Mouse (Mus musculus) CD4-positive helper T cell, adult 2 months (primary cell): Measurements from ENCODE around the gene Zfp335.

ENCODE experiments used
- DNase-seq: peaks from one replicate; pipeline ENCODE4 v3.0.0-alpha.2; 2012; ENCODE audit warnings: low read depth, missing footprints, low spot score

The Zfp335 gene

DNA sequence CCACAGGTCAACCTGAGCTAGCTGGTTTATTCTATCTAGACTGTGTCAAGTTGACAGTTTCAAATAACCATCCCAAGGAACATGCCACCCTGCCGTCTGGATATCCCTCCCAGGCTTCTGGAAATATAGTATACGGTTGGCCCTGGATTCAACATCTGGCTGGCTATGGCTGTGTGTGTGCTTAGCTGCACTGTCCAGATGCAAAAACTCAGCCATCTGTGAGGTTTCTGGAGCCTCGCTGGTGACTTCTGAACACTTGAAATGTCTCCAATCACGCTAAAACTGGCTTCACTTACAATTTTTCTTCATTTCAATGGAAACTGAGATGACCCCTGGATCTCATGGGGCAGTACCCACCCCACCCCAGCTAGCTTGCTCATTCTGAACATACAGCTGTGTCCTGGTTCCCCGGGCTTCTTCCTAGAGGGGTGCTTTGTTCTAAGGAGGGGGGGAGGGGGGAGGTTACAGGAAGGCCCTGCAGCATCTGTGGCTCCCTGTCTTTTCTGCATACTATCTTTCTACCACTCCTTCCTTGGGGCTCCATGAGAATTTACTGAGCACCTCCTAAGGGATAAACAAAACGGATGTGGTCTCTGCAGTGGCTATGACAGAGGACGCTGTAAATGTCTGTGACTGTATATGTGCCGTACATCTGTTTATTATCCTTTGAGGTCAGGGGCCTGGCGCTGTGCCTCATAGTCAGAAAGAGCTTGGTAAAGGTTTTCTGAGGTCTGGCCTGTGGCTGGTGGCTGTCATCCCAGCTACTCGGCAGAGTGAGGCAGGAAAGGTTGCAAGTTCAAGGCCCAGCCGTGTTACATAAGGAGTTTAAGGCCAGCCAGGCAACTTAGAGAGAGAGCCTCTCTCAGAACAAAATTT is 19.4 kb upstream of the Zfp335 start:
- DNase-seq = no peak

DNA sequence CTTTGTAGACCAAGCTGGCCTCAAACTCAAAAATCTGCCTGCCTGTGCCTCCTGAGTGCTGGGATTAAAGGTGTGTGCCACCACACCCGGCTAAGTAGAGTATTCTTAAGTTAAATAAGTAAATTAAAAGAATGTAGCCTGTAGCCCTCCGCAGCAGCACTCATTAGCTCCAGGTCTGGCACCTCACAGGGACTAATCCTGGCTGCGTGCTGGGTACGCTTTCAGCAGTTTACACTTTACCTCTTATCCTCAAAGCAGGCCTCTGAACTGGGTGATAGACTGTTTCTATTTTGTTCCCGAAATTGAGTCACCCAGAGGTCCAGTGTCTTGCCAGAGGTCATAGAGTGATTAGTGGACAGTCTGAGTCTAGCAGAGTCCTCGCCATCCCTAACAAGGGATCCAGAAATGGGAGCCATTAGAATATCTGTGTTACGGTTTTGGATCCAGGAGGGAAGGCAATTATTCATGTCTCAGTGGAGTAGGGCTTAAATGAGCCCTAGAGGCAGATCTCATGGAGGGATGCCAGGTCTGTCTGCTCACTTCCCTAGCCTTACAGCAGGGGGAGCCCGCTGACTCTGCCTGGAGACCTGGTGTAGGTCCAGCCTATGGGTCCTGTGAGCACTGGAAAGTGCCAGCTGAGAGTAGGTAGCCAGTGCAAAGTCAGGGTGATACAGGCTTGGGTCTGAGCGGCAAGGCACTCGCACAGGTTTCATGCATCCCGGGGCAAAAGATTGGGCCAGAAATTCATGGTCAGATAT is 12.7 kb upstream of the Zfp335 start:
- DNase-seq = peak; percentile 78

DNA sequence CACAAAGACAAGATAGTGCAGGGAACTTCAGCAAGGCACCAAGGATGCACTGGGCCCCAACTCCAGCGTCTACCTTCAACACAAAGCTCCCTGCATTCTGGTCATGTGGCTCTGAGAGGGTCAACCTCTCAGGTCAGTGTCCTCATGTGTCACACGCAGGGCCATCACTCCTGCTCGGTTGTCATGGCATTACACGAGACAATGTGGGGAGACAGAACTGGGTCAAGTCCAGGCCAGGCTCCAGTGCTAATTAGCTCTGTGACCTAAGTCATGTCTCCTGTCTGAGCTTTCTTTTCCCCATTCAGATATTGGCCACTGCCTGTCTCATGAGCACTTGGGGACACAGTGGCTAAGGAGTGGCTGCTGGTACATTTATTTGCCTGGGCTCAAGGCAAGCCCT is 11.7 kb upstream of the Zfp335 start:
- DNase-seq = no peak

DNA sequence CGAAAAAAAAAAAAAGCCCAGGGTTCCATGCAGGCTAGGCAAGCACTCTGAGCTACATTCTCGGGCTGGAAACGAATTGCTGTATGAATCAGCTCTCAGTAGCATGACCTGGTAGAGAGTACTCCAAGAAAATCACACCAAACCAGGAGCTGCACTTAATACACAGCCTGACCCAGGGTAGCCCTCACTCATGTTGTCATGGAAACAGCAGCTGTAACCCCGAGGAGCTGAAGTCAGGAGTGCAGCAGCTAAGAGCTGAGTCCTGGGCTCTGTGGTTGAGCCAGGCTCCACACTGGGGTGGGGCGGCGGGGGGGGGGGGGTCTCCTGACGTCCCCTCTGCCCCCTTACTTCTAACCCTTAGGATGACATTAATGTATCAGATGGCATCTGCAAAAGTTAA is 10.4 kb upstream of the Zfp335 start:
- DNase-seq = no peak

DNA sequence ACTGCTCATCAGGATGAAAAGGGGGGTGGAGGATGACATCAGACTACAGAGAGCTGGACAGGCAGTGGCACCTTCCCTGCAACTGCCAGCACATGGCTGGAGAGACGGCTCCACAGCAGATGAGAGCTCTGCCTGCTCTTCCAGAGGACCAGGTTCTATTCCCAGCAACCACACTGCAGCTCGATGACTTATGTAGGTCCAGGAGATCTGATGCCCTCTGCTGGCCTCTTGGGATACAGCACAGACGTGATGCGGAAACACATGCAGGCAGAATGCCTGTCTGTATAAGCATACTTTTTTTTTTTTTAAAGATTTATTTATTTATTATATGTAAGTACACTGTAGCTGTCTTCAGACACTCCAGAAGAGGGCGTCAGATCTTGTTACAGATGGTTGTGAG is 6.8 kb upstream of the Zfp335 start:
- peak; percentile 70 for DNase-seq

DNA sequence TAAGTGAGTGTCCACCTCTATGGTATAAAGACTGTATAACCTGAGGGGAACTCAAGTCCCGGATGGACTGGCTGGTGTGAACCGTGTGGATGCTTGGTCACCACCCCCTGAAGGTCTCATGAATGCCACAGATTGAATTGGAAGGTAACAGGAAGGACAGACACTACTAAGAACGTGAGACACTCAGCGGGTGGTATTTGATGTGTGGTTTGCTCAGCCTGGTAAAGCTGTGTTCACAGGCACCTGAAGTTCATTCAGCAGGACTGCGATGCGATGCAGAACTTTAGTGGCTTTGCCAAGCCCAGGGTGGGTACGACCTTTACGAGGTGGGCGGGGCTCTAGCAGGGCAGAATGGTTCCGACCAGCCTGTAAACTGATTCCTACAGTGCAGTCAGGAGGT is 5.8 kb upstream of the Zfp335 start:
- no peak for DNase-seq

DNA sequence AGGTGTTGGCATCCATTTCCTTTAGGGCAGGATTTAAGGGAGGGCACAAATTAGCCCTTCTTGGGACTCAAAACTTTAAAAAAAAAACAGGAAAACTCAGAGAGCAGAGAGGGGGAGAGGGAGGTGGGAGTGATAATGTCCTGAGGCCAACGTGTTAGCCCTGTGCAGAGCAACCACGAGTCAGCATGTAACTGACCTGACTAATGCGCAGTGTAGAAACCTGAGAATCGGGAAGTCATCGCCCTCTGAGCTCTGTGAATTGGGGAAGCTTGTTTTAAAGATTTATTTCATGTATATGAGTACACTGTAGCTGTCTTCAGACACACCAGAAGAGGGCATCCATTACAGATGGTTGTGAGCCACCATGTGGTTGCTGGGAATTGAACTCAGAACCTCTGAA is 5.3 kb upstream of the Zfp335 start:
- DNase-seq = no peak

DNA sequence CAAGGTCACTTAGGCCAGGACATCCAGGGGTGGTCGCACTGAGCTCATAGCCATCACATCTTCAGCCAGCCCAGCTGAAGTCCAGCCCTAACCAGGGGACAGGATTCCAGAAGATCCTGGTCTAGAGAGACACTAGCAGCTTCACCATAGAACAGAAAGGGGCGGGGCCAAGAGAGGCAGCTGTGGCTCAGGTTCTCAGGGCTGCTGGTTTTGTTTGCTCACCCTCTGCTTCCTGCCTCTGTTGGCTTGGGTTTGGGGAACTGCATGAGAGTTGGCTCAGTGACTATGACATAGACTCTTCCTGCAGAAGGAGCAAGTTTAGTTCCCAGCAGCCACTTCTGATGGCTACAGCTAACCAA is 1.9 kb upstream of the Zfp335 start:
- DNase-seq = peak; percentile 84

DNA sequence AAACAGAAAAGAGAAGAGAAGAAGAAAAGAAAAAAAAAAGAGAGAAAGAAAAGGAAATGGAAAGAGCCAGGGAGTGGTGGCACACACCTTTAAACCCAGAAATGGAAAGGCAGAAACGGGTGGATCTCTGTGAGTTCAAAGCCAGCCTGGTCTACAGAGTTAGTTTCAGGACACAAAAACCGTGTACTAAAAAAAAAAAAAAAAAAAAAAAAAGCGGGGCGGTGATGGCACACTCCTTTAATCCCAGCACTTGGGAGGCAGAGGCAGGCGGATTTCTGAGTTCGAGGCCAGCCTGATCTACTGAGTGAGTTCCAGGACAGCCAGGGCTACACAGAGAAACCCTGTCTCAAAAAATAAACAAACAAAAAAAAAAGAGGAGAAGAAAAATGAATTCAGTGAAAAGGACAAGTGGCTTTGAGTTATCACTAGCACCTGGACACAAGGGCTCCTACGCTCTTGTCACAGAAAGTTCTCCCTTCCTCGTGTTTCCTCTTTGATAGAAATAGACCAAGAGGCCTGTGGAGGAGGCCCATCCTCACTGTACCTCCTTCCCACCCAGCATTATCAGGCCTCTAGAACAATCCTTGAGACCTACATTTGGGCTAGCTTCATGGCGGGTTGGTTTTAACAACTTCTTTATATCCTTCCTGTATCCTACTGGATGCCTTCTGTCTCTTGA is 1.3 kb upstream of the Zfp335 start:
- no peak for DNase-seq

DNA sequence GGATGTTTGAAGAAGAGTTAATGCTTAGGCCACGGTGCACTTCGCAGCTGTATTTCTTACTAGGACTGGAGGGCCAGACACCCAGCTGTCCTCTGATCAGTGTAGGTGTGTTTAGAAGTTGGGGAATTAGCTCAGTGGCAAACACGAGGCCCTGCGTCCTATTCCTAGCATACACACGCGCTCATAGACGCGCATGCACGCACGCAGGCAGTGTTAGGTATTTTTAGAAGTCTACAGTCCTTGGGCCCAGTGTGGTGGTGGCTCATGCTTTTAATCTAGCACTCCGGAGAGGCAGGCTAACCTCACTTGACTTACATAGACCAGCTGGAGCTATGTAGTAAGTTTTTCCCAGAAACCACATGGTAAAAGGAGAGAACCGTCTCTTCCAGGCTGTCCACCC is 594 bp upstream of the Zfp335 start:
- DNase-seq = peak; percentile 77

DNA sequence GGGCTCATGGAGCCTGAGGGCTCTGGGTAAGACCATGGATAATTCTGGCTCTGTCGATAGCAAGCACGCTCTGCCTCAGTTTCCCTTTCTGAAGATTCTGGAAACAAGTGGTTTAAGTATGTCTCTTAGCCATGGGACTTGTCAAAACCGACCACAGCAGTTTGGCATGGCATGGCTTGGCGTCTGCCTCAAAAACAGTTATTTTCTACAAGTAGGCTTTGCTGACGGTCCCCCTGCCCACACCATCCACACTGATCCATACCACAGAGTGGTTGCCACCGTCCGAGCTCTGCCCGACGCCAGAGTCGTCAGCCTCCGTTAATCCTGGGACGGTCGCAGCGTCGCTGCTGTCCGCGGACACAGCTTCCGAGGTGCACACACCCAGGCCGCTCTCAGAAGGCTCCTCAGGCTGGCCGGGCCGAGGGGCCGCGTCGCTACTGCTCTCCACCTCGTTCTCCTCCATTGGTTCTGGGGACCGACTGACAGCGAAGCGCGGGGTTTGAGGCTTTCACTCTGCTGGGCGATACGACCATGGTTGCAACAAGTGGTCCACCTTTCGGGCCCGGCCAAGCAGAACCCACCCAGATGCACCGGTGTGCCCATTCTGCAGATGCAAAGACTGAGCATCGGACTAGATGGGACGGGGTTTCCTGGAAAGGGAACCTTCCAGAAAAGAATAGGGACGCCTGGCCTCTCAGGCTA is 1.0 kb downstream of the Zfp335 start:
- no peak for DNase-seq

DNA sequence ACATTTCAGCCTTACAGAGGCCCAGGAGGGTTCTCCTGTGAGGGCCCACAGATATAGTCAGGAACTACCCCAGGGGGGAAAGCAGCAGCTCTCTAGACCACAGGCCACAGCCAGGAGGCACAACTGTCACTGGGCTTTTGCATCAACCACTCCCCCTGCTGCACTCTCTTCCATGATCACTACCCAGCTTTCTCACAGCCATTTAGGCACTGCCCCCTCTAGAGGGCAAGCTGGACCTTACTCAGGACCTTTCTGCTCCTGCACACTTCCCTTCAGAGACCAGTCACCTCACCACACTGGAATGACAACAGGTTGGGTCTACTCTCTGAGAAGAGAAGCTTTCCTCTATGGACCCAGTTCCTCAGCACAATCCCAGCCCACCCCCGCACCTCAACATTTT is 2.0 kb downstream of the Zfp335 start:
- DNase-seq = peak; percentile 31

DNA sequence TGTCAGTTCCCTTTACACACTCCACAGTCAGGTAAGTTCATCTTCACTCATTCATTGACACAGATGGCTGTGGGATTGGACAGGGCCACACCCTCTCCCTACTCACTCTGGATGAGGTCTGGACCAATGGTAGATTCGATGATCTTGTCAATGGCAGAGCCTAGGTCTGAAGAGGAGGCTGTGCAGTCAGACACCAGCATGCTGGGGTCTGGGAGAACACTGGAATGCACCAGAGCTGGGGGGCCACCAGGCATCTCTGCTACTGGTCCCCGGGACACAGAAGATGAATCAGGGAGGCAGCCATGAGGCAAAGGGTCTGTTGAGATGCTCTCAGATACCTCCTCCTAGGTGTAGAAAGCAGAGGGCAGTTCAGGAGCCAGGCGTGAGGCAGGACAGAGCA is 2.5 kb downstream of the Zfp335 start:
- DNase-seq = no peak

DNA sequence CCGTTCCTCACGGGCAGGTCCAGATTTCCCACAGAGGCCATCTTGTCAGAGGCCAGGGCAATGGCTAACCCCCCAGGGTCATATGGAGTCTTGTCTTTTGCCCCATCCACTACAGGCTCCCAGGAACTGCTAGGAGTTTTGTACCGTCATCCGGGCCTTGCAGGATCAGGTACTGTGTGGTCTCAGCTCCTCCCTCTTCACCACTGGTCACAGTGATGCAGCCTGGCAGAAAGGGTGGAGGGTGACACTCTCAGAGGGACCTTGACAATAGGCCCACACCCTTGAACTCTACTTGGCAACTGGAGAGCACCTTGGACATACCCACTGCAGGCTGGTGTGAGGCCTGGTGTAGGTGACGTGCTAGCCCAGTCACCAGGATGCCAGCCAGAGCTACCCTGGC is 3.5 kb downstream of the Zfp335 start:
- no peak for DNase-seq

DNA sequence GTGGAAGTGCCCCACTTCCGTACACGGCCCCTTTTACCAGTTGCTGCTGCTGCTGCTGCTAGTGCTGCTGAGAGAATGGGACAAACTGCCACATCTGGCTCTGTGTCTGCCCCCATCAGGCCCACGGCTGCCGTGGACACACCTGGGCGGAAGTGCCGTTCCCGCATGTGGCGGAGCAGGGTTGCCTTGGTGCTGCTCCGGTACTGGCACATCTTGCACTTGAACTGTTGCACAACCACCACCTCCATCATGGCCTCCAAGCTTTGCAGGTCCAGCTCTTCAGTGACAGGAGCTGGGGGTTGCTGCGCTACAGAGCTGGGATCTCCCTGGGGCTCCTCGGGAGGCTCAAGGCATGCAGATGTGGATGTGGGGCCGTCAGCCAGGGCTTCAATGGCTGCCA is 4.0 kb downstream of the Zfp335 start:
- no peak for DNase-seq

DNA sequence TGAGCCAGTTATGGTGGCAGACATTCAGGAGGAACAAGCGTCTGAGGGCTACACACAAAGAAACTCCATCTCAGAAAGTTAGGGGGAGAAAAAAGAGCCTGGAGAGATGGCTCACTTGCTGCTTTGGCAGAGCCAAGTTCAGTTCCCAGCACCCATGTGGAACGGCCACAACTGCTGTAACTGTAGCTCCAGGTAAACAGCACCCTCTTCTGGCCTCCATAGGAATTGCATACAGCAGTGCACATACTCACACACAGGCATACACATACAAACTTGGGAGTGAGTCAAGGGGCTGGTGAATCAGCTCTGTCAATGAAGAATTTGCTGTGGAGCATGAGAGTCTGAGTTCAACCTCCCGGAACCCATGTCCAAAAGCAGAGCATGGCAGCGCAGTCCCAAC is 5.5 kb downstream of the Zfp335 start:
- peak; percentile 27 for DNase-seq

DNA sequence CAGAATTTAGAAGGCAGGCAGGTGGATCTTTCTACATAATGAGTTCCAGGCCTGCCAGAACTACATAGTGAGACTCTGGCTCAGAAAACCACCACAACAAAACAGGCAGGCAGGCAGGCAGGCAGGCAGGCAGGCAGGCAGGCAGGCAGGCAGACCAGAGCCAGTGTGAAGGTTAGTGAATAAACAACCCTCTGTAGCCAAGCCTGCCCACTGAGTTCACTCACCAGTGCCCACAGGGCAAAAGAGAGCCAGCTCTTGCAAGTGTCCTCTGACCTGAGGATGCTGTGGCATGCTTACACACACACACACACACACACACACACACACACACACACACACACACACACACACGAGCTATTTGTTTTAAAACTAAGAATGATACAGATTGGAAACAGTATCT is 8.1 kb downstream of the Zfp335 start:
- DNase-seq = no peak

DNA sequence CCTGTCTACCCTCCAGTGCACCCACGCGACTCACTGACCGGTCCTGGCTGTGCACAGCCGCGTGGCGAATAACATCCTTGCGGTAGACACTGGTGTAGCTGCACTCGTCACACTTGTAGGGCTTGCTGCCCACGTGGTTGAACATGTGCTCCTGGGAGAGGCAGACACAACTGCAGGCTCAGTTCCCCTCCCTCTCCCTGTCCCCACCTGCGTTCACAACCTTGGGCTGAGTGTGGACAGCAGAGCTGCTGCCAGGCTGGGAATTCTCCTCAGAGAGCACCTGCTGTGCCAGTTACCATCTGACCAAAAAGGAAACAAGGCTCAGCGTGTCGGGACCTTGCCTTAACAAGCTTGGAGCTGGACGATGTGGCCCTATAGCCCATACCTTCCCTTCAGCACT is 10.2 kb downstream of the Zfp335 start:
- DNase-seq = no peak

DNA sequence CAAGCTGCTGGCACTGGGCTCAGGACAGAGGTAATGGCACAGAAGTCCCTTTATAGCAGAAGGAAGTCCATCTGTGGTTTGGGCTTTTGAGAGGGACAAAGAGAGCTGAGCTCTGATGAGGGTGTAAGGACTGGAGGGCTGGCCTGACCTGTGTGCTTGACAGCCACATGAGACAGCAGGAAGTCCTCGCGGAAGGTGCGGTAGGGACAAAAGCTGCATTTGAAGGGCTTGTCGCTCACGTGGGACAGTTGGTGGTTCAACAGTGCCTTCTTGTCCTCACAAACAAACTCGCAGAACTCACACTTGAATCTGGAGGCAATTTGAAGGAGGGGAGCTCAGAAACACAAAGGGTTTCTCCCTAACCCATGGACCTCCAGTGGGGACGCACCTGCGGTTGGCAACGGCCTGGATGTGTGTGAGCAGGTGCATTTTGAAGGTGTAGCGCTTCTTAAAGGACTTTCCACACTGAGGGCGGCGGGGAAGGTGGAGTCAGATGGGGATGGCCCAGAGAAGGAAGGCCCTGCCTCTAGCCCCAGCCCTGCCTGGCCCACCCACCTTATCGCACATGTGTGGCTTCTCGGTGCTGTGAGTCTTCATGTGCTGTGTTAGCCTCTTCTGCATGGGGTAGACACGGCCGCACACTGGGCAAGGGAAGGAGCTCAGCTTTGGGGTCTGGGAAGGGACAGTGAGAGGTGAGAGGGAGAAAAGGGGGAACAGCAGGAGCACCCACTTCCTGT is 11.7 kb downstream of the Zfp335 start:
- peak; percentile 53 for DNase-seq

DNA sequence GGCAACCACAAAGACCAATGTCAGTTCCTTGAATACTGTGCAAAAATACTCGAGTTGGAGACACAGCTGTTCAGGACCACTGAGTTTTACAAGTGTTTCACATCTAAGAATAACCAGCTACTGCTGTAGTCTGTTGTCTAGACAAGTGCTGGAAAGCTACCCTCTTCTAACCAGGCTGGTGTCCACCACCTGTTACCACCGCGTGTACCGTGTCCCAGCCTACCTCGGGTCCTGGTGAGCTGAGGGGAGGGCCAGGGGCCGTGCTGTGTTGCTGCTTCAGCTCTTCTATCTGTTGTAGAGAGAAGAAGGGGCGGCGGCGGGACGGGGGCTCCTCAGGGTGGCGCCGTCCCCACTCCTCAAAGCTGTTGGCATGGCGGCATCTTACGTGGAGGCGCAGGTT is 12.5 kb downstream of the Zfp335 start:
- no peak for DNase-seq

DNA sequence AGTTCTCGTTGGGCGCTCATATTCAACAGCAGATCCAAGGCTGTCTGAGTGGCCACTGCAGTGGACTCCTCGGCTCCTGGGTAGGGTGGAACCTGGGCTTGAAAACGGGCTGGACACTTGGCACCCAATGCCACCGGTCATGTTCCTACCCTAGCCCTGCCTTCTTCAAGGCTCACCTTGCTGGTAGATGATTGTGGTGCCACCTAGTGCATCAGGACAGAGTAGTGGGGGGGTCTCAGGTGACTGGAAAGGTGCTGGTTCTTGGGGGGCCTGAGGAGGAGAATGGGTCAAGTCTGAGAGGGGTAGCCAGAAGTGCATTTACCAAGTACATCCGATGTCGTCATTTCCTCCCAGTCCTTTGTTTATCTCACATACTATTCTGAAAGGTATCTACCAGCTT is 13.5 kb downstream of the Zfp335 start:
- no peak for DNase-seq
